In the genomic region with DNA sequence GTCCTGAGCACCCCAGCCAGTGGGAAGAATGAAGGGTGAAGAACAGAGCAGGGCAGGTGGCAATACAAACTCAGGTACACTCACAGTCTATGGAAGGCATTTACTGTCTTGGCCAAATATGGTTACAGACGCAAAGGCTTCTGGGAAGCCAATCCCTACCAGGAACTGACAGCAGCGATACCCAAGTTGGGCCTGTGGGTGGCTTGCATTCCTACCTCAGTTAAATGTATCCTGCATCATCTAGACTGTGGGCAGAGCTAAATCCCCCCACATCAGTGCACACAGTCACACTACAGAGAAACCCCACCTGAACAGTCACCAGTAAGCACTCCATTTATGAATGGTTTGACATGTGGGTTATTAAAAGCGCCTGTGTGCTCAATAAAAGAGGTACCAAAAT, we compare ENCODE assay signal across 5 mouse cellular contexts.
"Had no signal": no experiment of that assay in that cellular context is flagged by ENCODE, and none has a peak within 500 bp of the region (broad histone marks: within the 10 kb centered on the region; RNA-seq: fewer than 3 reads in every experiment).

No protein-coding gene starts in this region.

- DNase-seq: kidney, adult 9 months; kidney, postnatal 36 days; lung, adult 18-20 months; retina, postnatal 1 day; thymus, postnatal 4 days had no signal
